Mouse (Mus musculus): ENCODE measurements at regions not wholly inside any gene's neighbourhood (a gene's known extent, or its start where the extent isn't known, plus 50 kb on each side); places are given as distances from the start of the nearest gene placed in this dataset.

GRCm38 (mm10) chr16:87049741-87050383 lies 304.1 kb upstream of the N6amt1 start:
- no peak for ATAC-seq (ENCODE audit: insufficient read depth, low FRiP score, low read depth)
- H3K4me3 ChIP-seq (replicated peaks) = no peak overlapping the region
- no peaks in the 10 kb centered on the region for H3K4me1 ChIP-seq
- H3K4me2 ChIP-seq = no peak overlapping the region
- no peaks in the 10 kb centered on the region for H3K27me3 ChIP-seq (replicated peaks)
- no peaks in the 10 kb centered on the region for H3K36me3 ChIP-seq
- no peak overlapping the region for H3K9ac ChIP-seq
- WGBS = 49% methylated on average over 8 of the region's 8 CpGs
- H3K27ac ChIP-seq = no peak overlapping the region
- H3K9me3 ChIP-seq = no peaks in the 10 kb centered on the region

- H3K36me3 ChIP-seq = no peaks in the 10 kb centered on the region
- no peak overlapping the region for H3K4me2 ChIP-seq
- H3K4me3 ChIP-seq (replicated peaks) = no peak overlapping the region
- no peak overlapping the region for H3K9ac ChIP-seq
- no peak for ATAC-seq (ENCODE audit: insufficient read depth, low FRiP score, low read depth)
- WGBS = 77% methylated on average over 5 of the region's 5 CpGs
- H3K9me3 ChIP-seq = no peaks in the 10 kb centered on the region
- H3K27ac ChIP-seq = no peak overlapping the region
- no peaks in the 10 kb centered on the region for H3K4me1 ChIP-seq
- H3K27me3 ChIP-seq (replicated peaks) = no peaks in the 10 kb centered on the region
Observed at GRCm38 (mm10) chr16:87044773-87045561, 309.0 kb upstream of the N6amt1 start.

GRCm38 (mm10) chr16:87043689-87044088 lies 310.3 kb upstream of the N6amt1 start:
- H3K9ac ChIP-seq = no peak overlapping the region
- no peak overlapping the region for H3K4me2 ChIP-seq
- ATAC-seq (ENCODE audit: insufficient read depth, low FRiP score, low read depth) = no peak
- no peak overlapping the region for H3K4me3 ChIP-seq (replicated peaks)
- H3K27ac ChIP-seq = no peak overlapping the region
- no peaks in the 10 kb centered on the region for H3K4me1 ChIP-seq
- H3K27me3 ChIP-seq (replicated peaks) = no peaks in the 10 kb centered on the region
- no peaks in the 10 kb centered on the region for H3K9me3 ChIP-seq
- H3K36me3 ChIP-seq = no peaks in the 10 kb centered on the region

- Histone ChIP-seq H3K4me2 (no peak overlapping the region), H3K27ac (no peak overlapping the region), H3K27me3 (replicated peaks) (no peaks in the 10 kb centered on the region), H3K9ac (no peak overlapping the region), H3K9me3 (no peaks in the 10 kb centered on the region), H3K4me3 (replicated peaks) (no peak overlapping the region), H3K4me1 (no peaks in the 10 kb centered on the region), H3K36me3 (no peaks in the 10 kb centered on the region)
- 73% methylated on average over 4 of the region's 4 CpGs for WGBS
- ATAC-seq (ENCODE audit: insufficient read depth, low FRiP score, low read depth) = no peak
Observed at GRCm38 (mm10) chr16:87040366-87040765, 313.6 kb upstream of the N6amt1 start.

- Histone ChIP-seq H3K27me3 (replicated peaks) (no peaks in the 10 kb centered on the region), H3K4me2 (no peak overlapping the region), H3K36me3 (no peaks in the 10 kb centered on the region), H3K9ac (no peak overlapping the region), H3K4me1 (no peaks in the 10 kb centered on the region), H3K9me3 (no peaks in the 10 kb centered on the region), H3K27ac (no peak overlapping the region), H3K4me3 (replicated peaks) (no peak overlapping the region)
- 78% methylated on average over 1 of the region's 1 CpGs for WGBS
- ATAC-seq (ENCODE audit: insufficient read depth, low FRiP score, low read depth) = peak; percentile 31; the same call in 1 of the 2 replicates
Observed at GRCm38 (mm10) chr16:87039861-87040260, 314.1 kb upstream of the N6amt1 start.

GRCm38 (mm10) chr16:87037061-87037460 lies 316.9 kb upstream of the N6amt1 start:
- H3K36me3 ChIP-seq = no peaks in the 10 kb centered on the region
- H3K4me3 ChIP-seq (replicated peaks) = no peak overlapping the region
- no peak overlapping the region for H3K9ac ChIP-seq
- ATAC-seq (ENCODE audit: insufficient read depth, low FRiP score, low read depth) = no peak
- H3K4me2 ChIP-seq = no peak overlapping the region
- H3K27ac ChIP-seq = no peak overlapping the region
- 77% methylated on average over 6 of the region's 6 CpGs for WGBS
- H3K9me3 ChIP-seq = no peaks in the 10 kb centered on the region
- H3K27me3 ChIP-seq (replicated peaks) = no peaks in the 10 kb centered on the region
- no peaks in the 10 kb centered on the region for H3K4me1 ChIP-seq

GRCm38 (mm10) chr16:87031836-87032235 lies 322.1 kb upstream of the N6amt1 start:
- Histone ChIP-seq H3K27me3 (replicated peaks) (no peaks in the 10 kb centered on the region), H3K36me3 (no peaks in the 10 kb centered on the region), H3K4me2 (no peak overlapping the region), H3K4me3 (replicated peaks) (no peak overlapping the region), H3K9me3 (no peaks in the 10 kb centered on the region), H3K9ac (no peak overlapping the region), H3K27ac (no peak overlapping the region), H3K4me1 (no peaks in the 10 kb centered on the region)
- ATAC-seq (ENCODE audit: insufficient read depth, low FRiP score, low read depth) = no peak
- 68% methylated on average over 3 of the region's 3 CpGs for WGBS

GRCm38 (mm10) chr16:87028516-87029145 lies 325.4 kb upstream of the N6amt1 start:
- H3K4me2 ChIP-seq = no peak overlapping the region
- 76% methylated on average over 5 of the region's 5 CpGs for WGBS
- no peaks in the 10 kb centered on the region for H3K36me3 ChIP-seq
- no peaks in the 10 kb centered on the region for H3K9me3 ChIP-seq
- no peak for ATAC-seq (ENCODE audit: insufficient read depth, low FRiP score, low read depth)
- no peaks in the 10 kb centered on the region for H3K27me3 ChIP-seq (replicated peaks)
- H3K27ac ChIP-seq = no peak overlapping the region
- no peak overlapping the region for H3K9ac ChIP-seq
- no peaks in the 10 kb centered on the region for H3K4me1 ChIP-seq
- H3K4me3 ChIP-seq (replicated peaks) = no peak overlapping the region

- H3K9ac ChIP-seq = no peak overlapping the region
- ATAC-seq (ENCODE audit: insufficient read depth, low FRiP score, low read depth) = no peak
- no peaks in the 10 kb centered on the region for H3K27me3 ChIP-seq (replicated peaks)
- no peak overlapping the region for H3K4me3 ChIP-seq (replicated peaks)
- no peaks in the 10 kb centered on the region for H3K36me3 ChIP-seq
- no peak overlapping the region for H3K4me2 ChIP-seq
- H3K4me1 ChIP-seq = no peaks in the 10 kb centered on the region
- 71% methylated on average over 1 of the region's 1 CpGs for WGBS
- H3K9me3 ChIP-seq = no peaks in the 10 kb centered on the region
- H3K27ac ChIP-seq = no peak overlapping the region
Observed at GRCm38 (mm10) chr16:87027621-87028020, 326.4 kb upstream of the N6amt1 start.

GRCm38 (mm10) chr16:87022041-87022440 lies 331.9 kb upstream of the N6amt1 start:
- 89% methylated on average over 4 of the region's 4 CpGs for WGBS

GRCm38 (mm10) chr16:87017107-87017670 lies 336.8 kb upstream of the N6amt1 start:
- H3K4me2 ChIP-seq = no peak overlapping the region
- no peak for ATAC-seq (ENCODE audit: insufficient read depth, low FRiP score, low read depth)
- H3K27ac ChIP-seq = no peak overlapping the region; the same call in 1 of the 2 replicates
- no peak overlapping the region for H3K4me3 ChIP-seq (replicated peaks)
- WGBS = 51% methylated on average over 7 of the region's 7 CpGs
- H3K9ac ChIP-seq = no peak overlapping the region
- H3K4me1 ChIP-seq = no peaks in the 10 kb centered on the region
- H3K36me3 ChIP-seq = no peaks in the 10 kb centered on the region
- H3K27me3 ChIP-seq (replicated peaks) = no peaks in the 10 kb centered on the region
- no peaks in the 10 kb centered on the region; the same call in 1 of the 2 replicates for H3K9me3 ChIP-seq

More at GRCm38 (mm10) chr16:87022041-87022440, 331.9 kb upstream of the N6amt1 start:
- no peak for ATAC-seq (ENCODE audit: insufficient read depth, low FRiP score, low read depth)
- H3K4me1 ChIP-seq = no peaks in the 10 kb centered on the region
- no peaks in the 10 kb centered on the region for H3K36me3 ChIP-seq
- no peak overlapping the region for H3K4me3 ChIP-seq (replicated peaks)
- H3K4me2 ChIP-seq = no peak overlapping the region
- H3K27ac ChIP-seq = no peak overlapping the region
- no peak overlapping the region for H3K9ac ChIP-seq
- no peaks in the 10 kb centered on the region for H3K27me3 ChIP-seq (replicated peaks)
- no peaks in the 10 kb centered on the region; the same call in 1 of the 2 replicates for H3K9me3 ChIP-seq

GRCm38 (mm10) chr16:87001579-87001978 lies 352.4 kb upstream of the N6amt1 start:
- Histone ChIP-seq H3K4me1 (no peaks in the 10 kb centered on the region), H3K9me3 (no peaks in the 10 kb centered on the region), H3K27ac (no peak overlapping the region), H3K4me3 (replicated peaks) (no peak overlapping the region), H3K9ac (no peak overlapping the region), H3K36me3 (no peaks in the 10 kb centered on the region), H3K4me2 (no peak overlapping the region), H3K27me3 (replicated peaks) (no peaks in the 10 kb centered on the region)
- no peak for ATAC-seq (ENCODE audit: insufficient read depth, low FRiP score, low read depth)
- 60% methylated on average over 3 of the region's 3 CpGs for WGBS

Measured in stomach, embryonic 15.5 days (tissue).